Mouse (Mus musculus) G1E (cell line): Measurements from ENCODE around the gene 1700030K09Rik. TPM values are rescaled to one million over a fixed set of nuclear protein-coding genes. Genes with fewer than 3 reads are reported as not detected.

ENCODE experiments used
- ATAC-seq: 2 replicates; pipeline ENCODE4 v1.8.0; 2016; ENCODE audit warnings: mild to moderate bottlenecking; ENCODE audit not compliant: insufficient number of reproducible peaks, poor library complexity, low FRiP score, severe bottlenecking; ENCODE audit errors: extremely low read depth
- DNase-seq: peaks from one replicate; pipeline ENCODE4 v3.0.0; 2012; ENCODE audit warnings: low spot score
- H3K27me3 ChIP-seq: 2 replicates; pipeline ENCODE4 v1.6.1; 2012; ENCODE audit warnings: mild to moderate bottlenecking, low read length, inconsistent platforms; ENCODE audit not compliant: insufficient read depth
- H3K36me3 ChIP-seq: replicated peaks from 2 replicates; pipeline ENCODE3; 2012; ENCODE audit warnings: mild to moderate bottlenecking, inconsistent platforms
- H3K4me1 ChIP-seq: 2 replicates; pipeline ENCODE4 v1.6.1; 2012; ENCODE audit warnings: low read depth, low read length, inconsistent platforms, mixed read lengths; ENCODE audit not compliant: insufficient read depth
- H3K4me3 ChIP-seq: 2 replicates; pipeline ENCODE4 v1.5.1; 2012; ENCODE audit warnings: low read depth, mild to moderate bottlenecking, inconsistent platforms, low read length, moderate library complexity, mixed read lengths
- H3K9me3 ChIP-seq: replicated peaks from 2 replicates; pipeline ENCODE4 v1.6.1; 2012; ENCODE audit warnings: inconsistent platforms
- CTCF ChIP-seq: IDR thresholded peaks from 2 replicates; pipeline ENCODE4 v1.5.1; 2012; ENCODE audit warnings: low read depth, low read length, inconsistent platforms, mixed read lengths
- GATA1 ChIP-seq: IDR thresholded peaks from 2 replicates; pipeline ENCODE4 v1.6.1; 2012; ENCODE audit warnings: borderline replicate concordance, low read length, inconsistent platforms, mixed read lengths
- GATA2 ChIP-seq: IDR thresholded peaks from 2 replicates; pipeline ENCODE4 v1.6.1; 2012; ENCODE audit warnings: low read depth, low read length, inconsistent platforms, borderline replicate concordance
- POLR2AphosphoS5 ChIP-seq: IDR thresholded peaks from 2 replicates; pipeline ENCODE4 v1.6.1; 2012; ENCODE audit warnings: low read depth, low read length, inconsistent platforms; ENCODE audit not compliant: insufficient replicate concordance
- TAL1 ChIP-seq: conservative IDR thresholded peaks from 2 replicates; pipeline ENCODE4 v1.6.1; 2012; ENCODE audit warnings: low read depth, low read length, inconsistent platforms, mixed read lengths
- polyA plus RNA-seq: library from polyadenylated mRNA; stranded (reverse); fragments of >175 nt; gene quantifications from 2 replicates; pipeline ENCODE4 v1.2.3, GENCODE M21; 2012
- total RNA-seq, 2 experiments: library from RNA; stranded (forward) in 1 of 2; stranded (reverse) in 1 of 2; fragments of 200-1000 nt in 1 of 2; fragments of >200 nt in 1 of 2; fragmentation: Nextera tagmentation in 1 of 2; gene quantifications; 2 replicates each; pipeline ENCODE4 v1.2.3; 2014 to 2017

The 1700030K09Rik gene
- total and polyA plus RNA-seq, 3 experiments, result 5.0 to 10.8 (median 7.3) TPM

- peaks cover 82% of the 10 kb centered on the region for H3K36me3 ChIP-seq
- ATAC-seq (no peak), DNase-seq (no peak)
- H3K4me1 ChIP-seq, result peaks cover 88% of the 10 kb centered on the region
- no peaks in the 10 kb centered on the region for H3K27me3 ChIP-seq
- H3K4me3 ChIP-seq, result no peak overlapping the region; the same call in 1 of the 2 replicates
- TF ChIP-seq GATA1, result no peak
- no peak for TF ChIP-seq CTCF
- TF ChIP-seq TAL1, result no peak
- TF ChIP-seq GATA2, result no peak
- no peak for TF ChIP-seq POLR2AphosphoS5
- H3K9me3 ChIP-seq, result no peaks in the 10 kb centered on the region
Observed at GRCm38 (mm10) chr8:72415252-72415651, 28.4 kb upstream of the 1700030K09Rik start.

GRCm38 (mm10) chr8:72418073-72418472 is 25.6 kb upstream of the 1700030K09Rik start:
- TF ChIP-seq CTCF, result no peak
- no peak for TF ChIP-seq POLR2AphosphoS5
- no peak for TF ChIP-seq GATA1
- TF ChIP-seq TAL1, result no peak
- no peak for DNase-seq
- Histone ChIP-seq H3K27me3 (no peaks in the 10 kb centered on the region), H3K4me3 (no peak overlapping the region), H3K9me3 (no peaks in the 10 kb centered on the region), H3K4me1 (peaks cover 82% of the 10 kb centered on the region), H3K36me3 (peaks cover 56% of the 10 kb centered on the region)
- ATAC-seq, result no peak

GRCm38 (mm10) chr8:72420571-72421361 is 22.9 kb upstream of the 1700030K09Rik start:
- Histone ChIP-seq H3K27me3 (no peaks in the 10 kb centered on the region), H3K4me3 (peak overlapping the region; percentile 84), H3K36me3 (peaks cover 38% of the 10 kb centered on the region), H3K4me1 (peaks cover 57% of the 10 kb centered on the region), H3K9me3 (no peaks in the 10 kb centered on the region)
- TF ChIP-seq GATA2, result no peak
- TF ChIP-seq POLR2AphosphoS5, result no peak
- no peak for TF ChIP-seq TAL1
- TF ChIP-seq GATA1, result no peak
- TF ChIP-seq CTCF, result no peak
- DNase-seq (peak; percentile 54), ATAC-seq (no peak)

GRCm38 (mm10) chr8:72421362-72422335 is 22.0 kb upstream of the 1700030K09Rik start, which contains the start of gene Eps15l1:
TSS of gene Eps15l1 (minus strand) at chr8:72421460.
- peak; percentile 97 for ATAC-seq
- no peaks in the 10 kb centered on the region for H3K9me3 ChIP-seq
- H3K27me3 ChIP-seq, result no peaks in the 10 kb centered on the region
- H3K4me1 ChIP-seq, result peaks cover 48% of the 10 kb centered on the region
- peaks cover 32% of the 10 kb centered on the region for H3K36me3 ChIP-seq
- peak; percentile 93 for DNase-seq
- TF ChIP-seq GATA1 (no peak), POLR2AphosphoS5 (no peak), CTCF (no peak), GATA2 (no peak), TAL1 (no peak)
- H3K4me3 ChIP-seq, result peak within 1 kb of the TSS; percentile 84

GRCm38 (mm10) chr8:72422926-72423325 is 20.8 kb upstream of the 1700030K09Rik start:
- Histone ChIP-seq H3K4me1 (peaks cover 35% of the 10 kb centered on the region), H3K4me3 (no peak overlapping the region), H3K36me3 (peaks cover 19% of the 10 kb centered on the region), H3K9me3 (no peaks in the 10 kb centered on the region), H3K27me3 (no peaks in the 10 kb centered on the region)
- ATAC-seq (no peak), DNase-seq (no peak)
- no peak for TF ChIP-seq TAL1
- no peak for TF ChIP-seq GATA2
- no peak for TF ChIP-seq POLR2AphosphoS5
- TF ChIP-seq CTCF, result no peak
- no peak for TF ChIP-seq GATA1

- no peaks in the 10 kb centered on the region for H3K4me1 ChIP-seq
- H3K36me3 ChIP-seq, result no peaks in the 10 kb centered on the region
- no peaks in the 10 kb centered on the region for H3K9me3 ChIP-seq
- H3K4me3 ChIP-seq, result no peak overlapping the region
- ATAC-seq (no peak), DNase-seq (no peak)
- TF ChIP-seq CTCF (peak; percentile 28; the same call in 1 of the 2 replicates), GATA2 (no peak), POLR2AphosphoS5 (no peak), GATA1 (no peak), TAL1 (no peak)
- peaks cover 2% of the 10 kb centered on the region; the same call in 1 of the 2 replicates for H3K27me3 ChIP-seq
Observed at GRCm38 (mm10) chr8:72429676-72430075, 14.0 kb upstream of the 1700030K09Rik start.
